Mouse (Mus musculus) testis, adult 2 months (tissue): ENCODE results near the gene Ahcyl2. TPM values are rescaled to one million over a fixed set of nuclear protein-coding genes. Genes with fewer than 3 reads are reported as not detected.
A peak's percentile ranks its signal among the peaks of the same experiment; 100 is the strongest.

Experiments
- H3K27ac ChIP-seq: fragments of 200-500 bp; 2 replicates; pipeline ENCODE4 v1.5.1; 2012; ENCODE audit warnings: low read depth, low read length; ENCODE audit not compliant: control insufficient read depth, insufficient read depth
- H3K27me3 ChIP-seq: fragments of 200-500 bp; 2 replicates; pipeline ENCODE4 v1.6.1; 2012; ENCODE audit warnings: mild to moderate bottlenecking, low read length, moderate library complexity; ENCODE audit not compliant: control insufficient read depth, insufficient read depth
- H3K36me3 ChIP-seq: fragments of 200-500 bp; 2 replicates; pipeline ENCODE4 v1.6.1; 2012; ENCODE audit warnings: mild to moderate bottlenecking, low read length; ENCODE audit not compliant: control insufficient read depth, insufficient read depth
- H3K4me1 ChIP-seq: fragments of 200-500 bp; 2 replicates; pipeline ENCODE4 v1.6.1; 2012; ENCODE audit warnings: low read length; ENCODE audit not compliant: control insufficient read depth, insufficient read depth
- H3K4me3 ChIP-seq: fragments of 200-500 bp; 2 replicates; pipeline ENCODE4 v1.5.1; 2012; ENCODE audit warnings: low read depth, mild to moderate bottlenecking, low read length, moderate library complexity, mixed read lengths; ENCODE audit not compliant: control insufficient read depth
- CTCF ChIP-seq: fragments of 200-500 bp; IDR thresholded peaks from 2 replicates; pipeline ENCODE4 v1.5.1; 2012; ENCODE audit warnings: low read depth, mild to moderate bottlenecking, inconsistent platforms, low read length, moderate library complexity; ENCODE audit not compliant: control insufficient read depth, insufficient read depth, insufficient replicate concordance
- POLR2A ChIP-seq: fragments of 200-500 bp; IDR thresholded peaks from 2 replicates; pipeline ENCODE4 v1.6.1; 2012; ENCODE audit warnings: low read depth, mild to moderate bottlenecking, inconsistent platforms, low read length, moderate library complexity; ENCODE audit not compliant: control insufficient read depth
- polyA plus RNA-seq: library from polyadenylated mRNA; depleted of rRNA; stranded (reverse); fragments of >200 nt; gene quantifications from 2 replicates; pipeline ENCODE4 v1.2.3, GENCODE M21; 2012

Ahcyl2 gene
- polyA plus RNA-seq, 1 experiment: 118 TPM

GRCm38 (mm10) chr6:29847643-29848166 is 79.9 kb downstream of the Ahcyl2 start:
- Histone ChIP-seq H3K36me3 (no peaks in the 10 kb centered on the region), H3K4me1 (no peaks in the 10 kb centered on the region), H3K27ac (no peak overlapping the region), H3K4me3 (no peak overlapping the region), H3K27me3 (no peaks in the 10 kb centered on the region)
- no peak for TF ChIP-seq POLR2A
- TF ChIP-seq CTCF: no peak

DNA sequence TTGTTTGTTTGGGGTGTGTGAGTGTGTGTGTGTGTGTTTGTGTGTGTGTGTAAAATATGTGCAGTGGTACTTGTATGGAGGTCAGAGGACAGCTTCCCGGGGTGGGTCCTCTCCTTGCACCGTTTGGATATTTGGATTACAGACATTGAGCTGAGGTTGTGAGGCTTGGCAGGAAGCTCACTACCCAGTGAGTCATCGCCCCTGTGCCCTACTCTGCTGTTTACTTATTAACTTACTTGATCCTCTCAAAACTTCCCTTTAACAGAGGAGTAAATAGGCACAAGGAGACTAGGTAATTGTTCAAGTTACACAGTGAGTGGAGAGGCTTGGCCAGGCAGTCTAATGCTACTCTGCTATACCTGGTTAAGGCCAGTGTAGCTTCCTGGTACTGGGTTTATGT is 81.0 kb downstream of the Ahcyl2 start:
- Histone ChIP-seq H3K27ac (no peak overlapping the region), H3K36me3 (no peaks in the 10 kb centered on the region), H3K4me3 (no peak overlapping the region), H3K27me3 (no peaks in the 10 kb centered on the region), H3K4me1 (no peaks in the 10 kb centered on the region)
- TF ChIP-seq CTCF (no peak), POLR2A (no peak)

- Histone ChIP-seq H3K27me3 (no peaks in the 10 kb centered on the region), H3K27ac (no peak overlapping the region), H3K36me3 (no peaks in the 10 kb centered on the region), H3K4me3 (no peak overlapping the region), H3K4me1 (no peaks in the 10 kb centered on the region)
- TF ChIP-seq POLR2A (no peak), CTCF (no peak)
These were observed 82.3 kb downstream of the Ahcyl2 start for GRCm38 (mm10) chr6:29850096-29850495.

- Histone ChIP-seq H3K27me3 (no peaks in the 10 kb centered on the region), H3K4me3 (no peak overlapping the region), H3K36me3 (no peaks in the 10 kb centered on the region), H3K27ac (no peak overlapping the region), H3K4me1 (no peaks in the 10 kb centered on the region)
- TF ChIP-seq POLR2A: no peak
- no peak for TF ChIP-seq CTCF
These were observed 82.9 kb downstream of the Ahcyl2 start for GRCm38 (mm10) chr6:29850747-29851146.

GRCm38 (mm10) chr6:29851873-29852272 is 84.1 kb downstream of the Ahcyl2 start:
- no peaks in the 10 kb centered on the region for H3K4me1 ChIP-seq
- no peak for TF ChIP-seq POLR2A
- TF ChIP-seq CTCF: no peak
- no peak overlapping the region for H3K4me3 ChIP-seq
- H3K36me3 ChIP-seq: no peaks in the 10 kb centered on the region
- H3K27ac ChIP-seq: no peak overlapping the region
- H3K27me3 ChIP-seq: no peaks in the 10 kb centered on the region

GRCm38 (mm10) chr6:29853213-29853899 is 85.5 kb downstream of the Ahcyl2 start:
- no peaks in the 10 kb centered on the region for H3K27me3 ChIP-seq
- no peak overlapping the region for H3K4me3 ChIP-seq
- peak; percentile 42; the same call in 1 of the 2 replicates for TF ChIP-seq CTCF
- TF ChIP-seq POLR2A: no peak
- no peaks in the 10 kb centered on the region for H3K4me1 ChIP-seq
- H3K27ac ChIP-seq: no peak overlapping the region
- no peaks in the 10 kb centered on the region for H3K36me3 ChIP-seq

GRCm38 (mm10) chr6:29853900-29854390 is 86.1 kb downstream of the Ahcyl2 start:
- H3K27ac ChIP-seq: no peak overlapping the region
- TF ChIP-seq POLR2A (no peak), CTCF (no peak)

More at GRCm38 (mm10) chr6:29853900-29854390, 86.1 kb downstream of the Ahcyl2 start:
- Histone ChIP-seq H3K27me3 (no peaks in the 10 kb centered on the region), H3K36me3 (no peaks in the 10 kb centered on the region), H3K4me1 (no peaks in the 10 kb centered on the region), H3K4me3 (no peak overlapping the region)
